Mouse (Mus musculus) testis, adult 2 months (tissue): Measurements from ENCODE around the gene Dolpp1. TPM values are rescaled to one million over a fixed set of nuclear protein-coding genes. Genes with fewer than 3 reads are reported as not detected.

Experiments used
- H3K27ac ChIP-seq: fragments of 200-500 bp; 2 replicates; pipeline ENCODE4 v1.5.1; 2012; ENCODE audit warnings: low read depth, low read length; ENCODE audit not compliant: control insufficient read depth, insufficient read depth
- H3K27me3 ChIP-seq: fragments of 200-500 bp; 2 replicates; pipeline ENCODE4 v1.6.1; 2012; ENCODE audit warnings: mild to moderate bottlenecking, low read length, moderate library complexity; ENCODE audit not compliant: control insufficient read depth, insufficient read depth
- H3K36me3 ChIP-seq: fragments of 200-500 bp; 2 replicates; pipeline ENCODE4 v1.6.1; 2012; ENCODE audit warnings: mild to moderate bottlenecking, low read length; ENCODE audit not compliant: control insufficient read depth, insufficient read depth
- H3K4me1 ChIP-seq: fragments of 200-500 bp; 2 replicates; pipeline ENCODE4 v1.6.1; 2012; ENCODE audit warnings: low read length; ENCODE audit not compliant: control insufficient read depth, insufficient read depth
- H3K4me3 ChIP-seq: fragments of 200-500 bp; 2 replicates; pipeline ENCODE4 v1.5.1; 2012; ENCODE audit warnings: low read depth, mild to moderate bottlenecking, low read length, moderate library complexity, mixed read lengths; ENCODE audit not compliant: control insufficient read depth
- CTCF ChIP-seq: fragments of 200-500 bp; IDR thresholded peaks from 2 replicates; pipeline ENCODE4 v1.5.1; 2012; ENCODE audit warnings: low read depth, mild to moderate bottlenecking, inconsistent platforms, low read length, moderate library complexity; ENCODE audit not compliant: control insufficient read depth, insufficient read depth, insufficient replicate concordance
- POLR2A ChIP-seq: fragments of 200-500 bp; IDR thresholded peaks from 2 replicates; pipeline ENCODE4 v1.6.1; 2012; ENCODE audit warnings: low read depth, mild to moderate bottlenecking, inconsistent platforms, low read length, moderate library complexity; ENCODE audit not compliant: control insufficient read depth
- polyA plus RNA-seq: library from polyadenylated mRNA; depleted of rRNA; stranded (reverse); fragments of >200 nt; gene quantifications from 2 replicates; pipeline ENCODE4 v1.2.3, GENCODE M21; 2012

Dolpp1 gene
- polyA plus RNA-seq, 1 experiment = 32.6 TPM

DNA sequence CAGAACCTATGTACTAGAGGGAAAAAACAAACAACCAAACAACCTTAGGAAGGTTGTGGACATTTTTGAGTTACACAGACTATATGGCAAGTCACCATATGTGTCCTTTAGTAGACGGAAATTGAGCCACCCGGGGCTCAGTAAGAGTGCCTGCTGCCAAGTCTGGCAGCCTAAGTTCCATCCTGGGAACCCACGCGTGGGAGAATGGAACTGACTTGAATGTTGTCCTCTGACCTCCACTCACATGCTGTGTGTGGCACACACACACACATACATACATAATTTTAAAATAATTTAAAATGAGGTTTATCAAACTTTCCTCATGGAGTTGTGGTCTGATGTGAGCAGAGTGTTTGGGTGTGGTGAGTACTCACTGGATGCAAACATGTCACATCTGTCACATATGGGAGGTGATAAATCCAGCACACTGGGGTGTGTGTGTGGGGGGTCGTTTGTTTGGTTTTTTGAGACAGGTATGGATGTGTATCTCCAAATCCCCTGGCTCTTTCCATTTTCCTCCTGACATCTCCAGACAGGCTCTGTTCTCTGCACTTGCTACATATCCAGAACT lies 25.6 kb downstream of the Dolpp1 start:
- Histone ChIP-seq H3K27ac (no peak overlapping the region), H3K36me3 (peaks cover 2% of the 10 kb centered on the region), H3K4me3 (no peak overlapping the region; the same call in 1 of the 2 replicates), H3K4me1 (peaks cover 22% of the 10 kb centered on the region), H3K27me3 (no peaks in the 10 kb centered on the region)
- no peak for TF ChIP-seq POLR2A
- no peak for TF ChIP-seq CTCF

DNA sequence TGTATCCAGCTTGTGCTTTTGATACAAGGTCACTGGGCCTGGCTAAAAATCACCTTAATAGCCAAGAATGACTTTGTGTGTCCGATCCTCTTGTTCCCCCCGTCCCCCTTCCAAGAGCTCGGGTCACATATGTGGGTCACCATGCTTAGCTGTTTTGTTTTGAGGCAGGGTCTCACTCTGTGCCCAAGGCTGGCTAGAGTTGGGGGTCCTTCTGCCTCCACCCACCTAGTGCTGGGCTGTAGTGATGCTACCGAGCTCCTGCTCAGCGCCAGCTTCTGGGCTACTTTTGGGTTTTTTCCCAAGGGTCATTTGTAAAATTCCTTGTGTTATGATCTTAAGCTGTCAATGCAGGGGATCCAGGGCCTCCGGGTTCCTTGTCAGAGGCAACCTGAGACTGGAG lies 26.2 kb downstream of the Dolpp1 start:
- peaks cover 2% of the 10 kb centered on the region for H3K36me3 ChIP-seq
- no peak overlapping the region for H3K4me3 ChIP-seq
- no peak overlapping the region for H3K27ac ChIP-seq
- TF ChIP-seq POLR2A (no peak), CTCF (no peak)
- H3K4me1 ChIP-seq = peaks cover 22% of the 10 kb centered on the region
- H3K27me3 ChIP-seq = no peaks in the 10 kb centered on the region

DNA sequence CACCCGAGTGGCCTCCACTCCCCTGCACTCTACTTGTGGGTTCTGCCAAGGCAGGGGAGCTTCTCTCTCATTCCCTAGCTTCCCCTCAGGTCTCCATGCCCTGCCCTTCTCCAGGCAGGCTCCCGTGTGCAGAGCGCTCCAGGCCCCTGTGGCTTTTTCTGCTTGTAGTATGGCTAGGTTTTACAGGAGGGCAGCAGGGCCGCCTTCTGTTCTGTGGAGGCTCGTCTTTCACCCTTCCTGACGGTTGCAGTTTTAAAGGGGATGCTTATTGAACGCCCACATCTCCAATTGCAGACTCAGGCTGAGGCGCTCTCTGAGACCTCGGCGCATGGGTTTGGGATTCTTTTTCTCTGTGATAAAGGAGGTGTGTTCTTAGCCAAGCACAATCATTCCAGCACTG lies 27.1 kb downstream of the Dolpp1 start:
- TF ChIP-seq POLR2A (no peak), CTCF (no peak)
- no peaks in the 10 kb centered on the region for H3K27me3 ChIP-seq
- peaks cover 2% of the 10 kb centered on the region for H3K36me3 ChIP-seq
- no peak overlapping the region for H3K27ac ChIP-seq
- H3K4me3 ChIP-seq = no peak overlapping the region
- peaks cover 17% of the 10 kb centered on the region for H3K4me1 ChIP-seq

DNA sequence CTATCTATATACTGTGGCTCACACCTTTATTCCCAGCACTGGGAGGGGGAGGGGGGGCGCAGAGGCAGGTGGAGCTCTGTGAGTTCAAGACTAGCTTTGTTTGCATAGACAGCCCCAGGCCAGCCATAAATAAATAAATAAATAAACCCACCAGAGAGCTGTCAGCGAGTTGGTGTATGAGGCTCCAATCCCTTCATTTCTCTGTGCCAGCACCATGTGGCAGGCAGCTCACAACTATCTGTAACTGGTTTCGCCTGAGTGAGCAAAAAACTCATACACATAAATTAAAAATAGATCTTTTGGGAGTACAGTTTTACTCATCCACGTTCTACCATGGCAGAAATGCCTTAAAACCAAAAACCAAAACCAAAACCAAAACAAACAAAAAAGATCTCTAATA lies 29.4 kb downstream of the Dolpp1 start:
- Histone ChIP-seq H3K4me1 (peaks cover 10% of the 10 kb centered on the region), H3K36me3 (peaks cover 1% of the 10 kb centered on the region; the same call in 1 of the 2 replicates), H3K27ac (no peak overlapping the region), H3K27me3 (no peaks in the 10 kb centered on the region), H3K4me3 (no peak overlapping the region)
- TF ChIP-seq CTCF = no peak

DNA sequence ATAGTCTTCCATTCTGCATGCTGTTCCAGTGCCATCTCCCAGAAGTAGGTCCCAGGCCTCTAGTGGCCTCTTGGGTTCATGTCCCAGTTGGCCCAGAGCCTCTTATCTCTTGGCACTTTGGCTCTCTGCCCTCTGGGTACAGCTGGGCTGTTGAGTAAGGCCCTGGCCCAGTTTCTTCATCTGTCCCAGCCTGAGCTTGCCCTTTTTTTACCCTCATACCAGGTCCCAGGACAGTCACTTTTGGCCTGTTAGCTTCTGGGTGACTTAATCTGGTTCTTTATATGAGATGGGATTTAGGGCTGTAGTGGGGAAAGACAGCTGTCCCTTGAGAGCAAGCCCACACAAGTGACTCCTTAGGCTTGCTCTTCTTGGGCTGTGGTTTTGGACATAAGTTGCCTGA lies 37.1 kb downstream of the Dolpp1 start:
- H3K27ac ChIP-seq = no peak overlapping the region
- no peak overlapping the region for H3K4me3 ChIP-seq
- H3K36me3 ChIP-seq = peaks cover 7% of the 10 kb centered on the region
- no peak for TF ChIP-seq POLR2A
- H3K27me3 ChIP-seq = no peaks in the 10 kb centered on the region
- no peaks in the 10 kb centered on the region for H3K4me1 ChIP-seq

DNA sequence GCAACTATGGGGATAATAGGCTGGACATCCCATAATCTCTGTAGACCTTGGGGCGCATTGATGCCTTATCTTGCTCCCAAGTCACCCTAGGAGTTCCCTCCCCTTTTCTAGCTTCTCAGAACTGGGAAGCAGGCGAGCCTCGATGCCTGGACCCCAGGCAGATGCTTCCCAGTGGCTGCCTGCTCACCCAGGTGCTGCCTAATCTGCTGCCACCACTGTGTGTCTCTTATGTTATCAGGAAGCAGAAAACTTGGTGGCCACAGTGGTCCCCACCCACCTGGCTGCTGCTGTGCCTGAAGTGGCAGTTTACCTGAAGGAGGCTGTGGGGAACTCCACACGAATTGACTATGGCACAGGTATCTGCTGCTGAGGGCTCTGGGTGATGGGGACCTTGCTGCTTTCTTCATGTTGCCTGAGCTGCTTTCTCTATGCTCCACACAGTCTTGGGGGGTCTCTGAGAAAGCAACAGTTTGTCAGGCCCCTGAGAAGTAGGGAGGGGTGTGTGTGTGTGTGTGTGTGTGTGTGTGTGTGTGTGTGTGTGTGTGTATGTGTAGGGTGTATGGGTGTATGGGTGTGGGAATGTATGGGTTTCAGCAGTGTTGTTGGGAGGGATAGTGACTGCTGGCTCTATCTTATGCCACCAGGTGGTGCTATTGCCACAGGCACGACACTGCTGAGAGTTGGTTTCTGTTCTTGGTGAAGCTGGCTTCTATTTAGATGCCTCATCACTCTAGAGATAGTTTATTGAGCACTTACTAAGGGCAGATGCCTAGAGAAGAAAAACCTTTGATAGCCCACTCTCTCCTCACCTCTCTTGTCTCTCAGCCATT lies 43.5 kb downstream of the Dolpp1 start:
- Histone ChIP-seq H3K36me3 (peaks cover 9% of the 10 kb centered on the region), H3K4me1 (no peaks in the 10 kb centered on the region; the same call in 1 of the 2 replicates), H3K27me3 (no peaks in the 10 kb centered on the region), H3K27ac (no peak overlapping the region), H3K4me3 (no peak overlapping the region)
- TF ChIP-seq POLR2A (no peak), CTCF (peak; percentile 69; the same call in 1 of the 2 replicates)

DNA sequence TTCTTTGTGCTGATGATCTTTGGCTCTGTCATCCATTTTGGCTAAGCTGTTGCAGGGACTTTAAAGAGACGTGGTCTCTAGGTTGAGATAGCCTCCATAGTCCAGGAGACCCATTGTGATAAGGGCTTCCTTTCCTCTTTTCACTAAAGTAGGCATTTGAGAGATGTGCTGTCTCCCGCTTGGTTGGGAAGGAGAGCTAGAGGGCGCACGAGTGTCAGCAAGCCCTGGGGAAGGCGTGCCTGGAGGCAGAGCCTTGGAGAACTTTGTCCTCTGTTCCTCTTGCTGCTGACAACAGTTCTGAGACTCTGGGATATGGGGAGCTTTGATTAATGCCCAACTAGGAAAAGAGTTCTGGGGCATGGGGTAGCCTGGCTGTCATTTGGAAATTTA lies 44.1 kb downstream of the Dolpp1 start:
- no peak overlapping the region for H3K27ac ChIP-seq
- H3K4me3 ChIP-seq = no peak overlapping the region
- no peaks in the 10 kb centered on the region; the same call in none of the 2 replicates for H3K4me1 ChIP-seq
- H3K27me3 ChIP-seq = no peaks in the 10 kb centered on the region
- H3K36me3 ChIP-seq = peaks cover 9% of the 10 kb centered on the region
- TF ChIP-seq POLR2A (no peak), CTCF (peak; percentile 36; the same call in 1 of the 2 replicates)

DNA sequence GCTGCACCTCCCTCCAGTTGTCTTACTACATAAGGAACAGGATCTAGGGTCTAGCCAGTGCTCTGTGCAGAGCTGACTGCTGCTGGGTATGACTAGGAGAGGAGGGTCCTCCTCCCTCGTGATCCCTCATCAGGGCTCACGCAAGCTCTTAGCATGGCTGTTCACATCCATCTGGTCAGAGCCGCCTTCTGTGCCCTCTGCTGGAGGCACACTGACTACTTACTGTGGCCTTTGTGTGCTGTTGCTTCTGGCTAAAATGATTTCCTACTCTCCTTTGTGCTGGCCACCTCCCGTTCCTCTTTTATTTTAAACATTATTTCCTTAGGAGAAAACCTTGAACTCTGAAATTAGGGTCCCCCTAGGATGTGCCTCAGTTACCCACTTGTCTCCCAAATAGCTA lies 44.8 kb downstream of the Dolpp1 start:
- peaks cover 7% of the 10 kb centered on the region for H3K36me3 ChIP-seq
- no peaks in the 10 kb centered on the region; the same call in none of the 2 replicates for H3K4me1 ChIP-seq
- no peak overlapping the region for H3K27ac ChIP-seq
- TF ChIP-seq CTCF = 0 out of 2 replicates have a peak, but pooled peaks have one; percentile 3
- no peak for TF ChIP-seq POLR2A
- no peaks in the 10 kb centered on the region for H3K27me3 ChIP-seq
- no peak overlapping the region for H3K4me3 ChIP-seq
